Mouse (Mus musculus) gastrocnemius, adult 8-10 months (tissue): ENCODE measurements around the gene Rb1. TPM values are rescaled to one million over a fixed set of nuclear protein-coding genes. Genes with fewer than 3 reads are reported as not detected.
A peak's percentile ranks its signal among the peaks of the same experiment; 100 is the strongest.

ENCODE experiments used
- DNase-seq, 2 experiments: peaks; one replicate each; pipeline ENCODE4 v3.0.0; 2022; ENCODE audit warnings: low spot score in 2 of 2
- total RNA-seq, 4 experiments: library from RNA; stranded (reverse); gene quantifications; 2 replicates each; pipeline ENCODE4 v1.2.4; 2022

Rb1 gene
- total RNA-seq, 4 experiments from 2014 or later: 14.5 to 25.1 (median 17.4) TPM

DNA sequence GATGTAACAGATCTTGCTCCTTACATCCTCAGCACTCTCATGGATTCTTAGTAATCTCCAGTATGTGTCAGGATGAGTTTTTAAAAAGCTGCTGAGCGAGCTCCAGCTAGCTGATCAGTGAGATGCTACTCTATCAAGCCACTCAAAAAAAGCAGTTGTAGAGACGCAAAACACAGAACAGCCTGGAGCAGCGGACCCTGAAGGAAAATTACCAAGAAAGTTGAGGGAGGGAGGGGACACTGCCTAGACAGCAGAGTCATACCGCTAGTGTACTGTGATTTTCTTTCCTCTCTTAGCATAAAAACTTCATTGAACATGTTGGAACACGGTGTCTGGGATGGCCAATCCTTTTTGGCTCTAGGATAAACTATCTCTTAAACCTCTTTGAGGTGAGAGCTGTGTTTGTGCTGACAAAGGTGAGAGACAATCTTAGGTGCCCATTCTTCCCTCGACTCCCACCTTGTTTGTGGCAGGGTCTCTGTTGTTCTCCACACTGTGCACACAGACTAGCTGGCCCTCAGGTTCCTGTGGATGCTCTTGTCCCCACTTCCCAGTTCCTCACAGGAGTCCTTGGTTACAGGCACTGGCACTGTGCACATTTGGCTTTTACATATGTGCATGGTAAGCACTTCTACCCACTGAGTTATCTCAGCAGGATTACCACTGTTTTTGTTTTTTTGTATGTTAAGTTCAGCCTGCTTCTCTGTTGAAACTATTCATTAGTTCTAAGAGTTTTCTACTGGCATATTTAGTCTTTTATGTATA, 10.9 kb upstream of the Rb1 start:
- DNase-seq: no peak

DNA sequence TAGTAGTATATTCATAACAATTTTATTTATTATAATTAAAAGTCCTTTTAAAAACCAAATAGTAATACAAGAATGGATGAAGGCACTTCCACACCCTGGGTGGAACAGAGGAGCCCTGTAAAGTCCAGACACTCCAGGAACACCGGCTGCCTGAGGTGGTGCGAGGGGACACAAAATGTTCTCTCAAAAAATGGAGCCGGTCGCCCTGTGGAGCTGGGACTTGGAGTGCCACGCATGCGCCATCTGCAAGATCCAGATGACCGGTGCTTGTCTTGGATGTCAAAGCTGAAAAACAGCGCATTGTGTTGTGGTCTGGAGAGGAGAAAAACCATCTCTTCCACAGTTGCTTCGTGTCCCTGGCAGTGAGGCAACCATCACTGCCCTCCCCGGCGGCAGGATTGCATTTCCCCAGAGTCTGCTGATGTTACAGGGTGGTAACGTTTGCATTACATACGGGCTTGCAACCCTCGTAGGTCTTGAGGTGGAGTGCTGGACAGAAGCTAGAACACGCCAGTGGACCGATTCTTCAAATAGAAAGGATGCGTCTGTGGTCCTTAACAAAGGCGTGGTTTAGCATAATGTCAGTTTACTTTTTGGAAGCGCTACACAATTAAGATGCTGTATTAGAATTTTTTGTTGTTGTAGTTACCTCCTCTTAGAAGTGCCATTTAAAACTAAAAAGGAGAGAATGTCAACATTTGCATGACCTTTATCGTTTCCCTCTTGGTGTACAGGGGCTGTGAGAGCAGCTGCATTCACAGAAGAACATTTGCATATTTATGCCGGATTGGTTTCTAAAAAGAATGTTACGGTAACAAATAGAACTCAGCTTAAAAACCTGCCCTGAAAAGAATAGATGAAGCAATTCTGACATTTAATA, 9.5 kb upstream of the Rb1 start:
- no peak for DNase-seq

DNA sequence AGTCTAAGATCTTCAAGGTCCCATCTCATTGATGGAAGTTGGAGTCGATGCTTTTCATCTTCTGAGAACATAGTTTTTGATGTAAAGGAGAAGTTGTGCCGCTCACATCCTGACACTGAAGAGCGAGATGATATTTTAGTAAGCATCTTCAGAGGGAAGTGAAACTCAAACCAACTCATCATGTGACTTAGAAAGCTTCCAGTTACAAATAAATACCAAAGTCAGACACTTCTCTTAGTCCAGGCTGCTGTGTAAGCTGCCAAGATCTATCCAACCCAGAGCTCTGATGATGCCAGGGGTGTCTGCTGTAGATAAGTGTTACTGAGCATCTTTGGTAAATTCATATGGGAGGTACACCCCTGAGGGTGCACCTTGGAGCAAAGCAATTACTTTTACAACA, 8.3 kb upstream of the Rb1 start:
- DNase-seq: no peak

DNA sequence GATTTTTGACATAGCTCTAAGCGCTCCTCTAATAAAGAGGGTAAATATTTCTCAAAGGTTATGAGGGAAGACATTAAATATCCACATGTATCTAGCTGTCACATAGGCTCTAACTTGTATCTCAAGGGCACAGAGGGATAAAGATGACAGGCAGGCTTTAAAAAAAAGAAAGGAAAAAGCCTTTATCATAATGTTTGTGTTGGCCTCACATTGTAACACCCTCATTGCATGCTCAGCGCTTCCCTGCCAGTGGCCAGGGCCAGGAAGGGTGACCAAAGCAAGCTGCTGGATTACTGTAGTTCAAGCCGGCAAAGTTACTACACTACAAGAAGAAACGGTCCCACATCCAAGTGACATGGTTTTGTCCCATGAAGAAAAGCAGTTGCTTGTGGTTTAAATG, 5.8 kb upstream of the Rb1 start:
- DNase-seq: no peak

DNA sequence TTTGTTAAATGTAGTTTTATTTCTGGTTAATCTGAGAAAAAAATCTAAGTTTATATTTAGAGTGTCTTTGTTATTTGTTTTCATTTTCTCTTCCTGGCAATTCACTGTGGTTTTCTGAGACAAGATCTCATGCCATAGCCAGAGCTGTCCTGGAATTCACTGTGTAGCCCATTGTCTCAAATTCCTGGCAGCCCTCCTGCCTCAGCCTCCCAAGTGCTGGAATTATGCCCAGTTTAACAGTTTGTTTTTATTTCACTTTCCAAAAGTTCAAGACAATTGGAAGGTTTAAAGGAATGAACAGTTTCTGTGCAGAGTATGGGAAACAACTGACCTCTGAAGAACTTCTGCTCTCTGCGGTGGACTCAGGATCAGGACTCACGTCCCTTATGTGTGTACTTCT, 4.2 kb upstream of the Rb1 start:
- DNase-seq: no peak

DNA sequence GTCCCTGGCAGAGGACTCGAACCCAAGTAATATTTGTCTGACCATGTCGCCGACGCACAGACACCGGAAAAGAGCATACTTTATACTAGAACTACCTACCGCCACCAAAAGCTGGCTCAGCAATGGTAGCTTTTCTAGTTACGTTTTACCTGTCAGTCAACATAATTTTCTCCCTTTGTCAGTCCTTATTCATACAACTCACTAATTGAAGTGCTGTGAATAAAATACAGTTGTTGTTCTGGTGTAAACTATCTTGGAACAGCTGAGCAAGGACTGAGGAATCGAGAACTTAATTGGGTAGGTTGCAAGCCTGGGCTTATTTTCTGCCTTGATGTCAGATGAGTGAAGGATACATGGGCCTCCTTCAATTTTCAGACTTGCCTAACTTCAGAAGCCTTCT, 889 bp upstream of the Rb1 start:
- DNase-seq: no peak

DNA sequence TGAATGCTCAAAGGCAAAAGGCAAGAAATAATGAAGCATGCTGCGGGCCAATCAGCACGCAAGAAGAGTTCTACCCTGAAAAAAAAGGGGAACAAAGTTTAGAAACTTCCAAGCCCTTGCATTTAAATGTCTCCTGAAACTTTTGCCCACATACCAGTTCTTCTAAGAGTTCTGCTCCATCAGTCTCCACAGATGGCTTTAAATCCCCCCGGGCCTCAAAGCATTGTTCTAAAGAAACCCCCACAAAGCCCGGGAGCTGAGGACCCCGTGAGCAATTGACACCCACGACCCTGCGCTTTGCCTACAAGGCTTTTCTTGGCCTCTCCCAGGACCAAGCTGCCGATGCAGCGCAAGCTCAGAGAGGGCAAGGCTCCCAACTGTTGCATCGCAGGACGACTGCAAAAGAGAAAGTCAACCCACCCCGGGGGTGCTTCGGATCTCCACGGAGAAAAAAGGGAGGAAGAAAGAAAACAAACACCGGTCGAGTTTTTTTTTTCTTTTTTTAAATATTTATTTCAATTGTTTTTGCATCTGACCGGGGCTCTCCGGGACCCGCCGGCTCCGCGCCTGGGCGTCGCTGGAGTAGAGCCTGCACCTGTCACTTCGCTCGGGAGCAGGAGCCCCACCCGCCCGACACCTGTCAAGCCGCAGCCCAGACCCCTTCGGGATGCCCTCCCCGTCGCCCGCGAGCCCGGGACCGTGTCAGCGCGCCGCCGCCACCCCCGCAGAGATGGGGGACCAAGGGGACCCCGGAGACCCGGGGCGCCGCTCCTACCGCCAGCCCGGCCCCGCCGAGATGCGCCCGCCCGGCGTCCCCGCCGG, 777 bp downstream of the Rb1 start:
- DNase-seq: peak; percentile 12 to 28

DNA sequence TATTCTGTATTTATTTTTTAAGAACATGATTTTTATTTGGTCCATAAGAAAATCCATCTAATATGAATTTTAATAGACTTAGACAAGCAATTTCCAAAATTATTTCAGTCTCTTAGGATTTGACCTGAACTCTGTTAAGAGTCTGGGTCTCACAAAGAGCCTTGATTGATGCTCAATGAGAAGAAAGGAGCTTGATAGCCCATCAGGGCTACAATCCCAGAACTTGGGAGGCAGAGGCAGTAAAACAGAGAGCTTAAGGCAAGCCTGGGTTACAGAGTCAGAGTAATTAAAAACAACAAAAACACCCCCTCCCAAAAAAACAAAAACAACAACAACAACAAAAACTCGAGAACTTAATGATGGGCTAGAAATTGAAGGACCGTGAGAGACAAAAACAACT, 1.7 kb downstream of the Rb1 start:
- DNase-seq: no peak

DNA sequence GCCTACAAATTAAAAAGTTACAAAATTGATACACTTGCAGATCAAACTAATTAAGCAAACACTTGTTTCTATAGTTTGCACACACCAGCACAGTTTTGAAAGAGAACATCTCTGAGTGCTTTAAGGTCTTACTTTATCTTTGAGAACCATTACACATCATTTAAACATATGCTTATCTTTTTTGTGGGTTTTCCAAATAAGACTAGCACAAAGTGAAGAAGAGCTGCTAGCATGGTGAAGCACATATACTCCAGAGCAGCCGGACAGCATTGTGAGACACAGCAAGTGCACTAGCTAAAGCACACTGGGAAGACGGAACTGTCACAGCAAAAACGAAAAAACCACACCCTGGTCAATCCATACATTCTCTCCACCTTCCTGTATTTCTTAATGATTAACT, 3.5 kb downstream of the Rb1 start:
- no peak for DNase-seq

DNA sequence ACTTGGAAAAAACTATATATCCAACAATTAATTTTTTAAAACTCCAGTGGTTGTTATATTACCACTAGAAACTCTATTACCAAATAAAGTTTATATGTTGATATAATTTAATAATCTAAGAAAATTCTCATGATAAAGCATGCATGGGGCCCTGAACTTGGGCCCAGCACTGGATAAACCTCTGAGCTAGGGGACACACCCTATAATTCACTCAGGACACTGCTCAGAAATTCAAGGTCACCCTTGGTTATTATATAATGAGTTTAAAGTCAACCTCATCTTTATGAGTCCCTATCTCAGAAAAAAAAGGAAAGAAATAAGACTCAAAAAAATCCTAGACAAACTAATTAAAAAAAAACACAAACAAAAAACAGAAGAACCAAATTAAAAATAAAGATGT, 8.7 kb downstream of the Rb1 start:
- DNase-seq: no peak

DNA sequence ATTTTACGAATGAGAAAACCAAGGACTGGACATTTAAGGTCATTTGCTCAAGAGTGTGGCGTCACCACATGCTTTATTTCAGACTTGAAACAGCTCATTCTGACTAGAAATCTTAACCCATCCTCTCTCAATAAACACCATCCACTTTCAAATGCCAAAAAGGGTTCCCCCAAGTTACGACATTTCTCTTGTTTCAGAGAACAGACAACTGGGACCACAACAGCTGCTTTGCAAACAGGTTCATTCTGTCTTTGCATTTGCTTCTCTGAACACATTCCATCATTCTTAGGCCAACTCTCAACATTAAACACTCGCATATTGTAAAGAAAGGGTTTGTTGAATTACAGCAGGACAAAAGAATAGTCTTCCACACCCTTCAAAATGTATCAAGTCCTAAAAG, 11.8 kb downstream of the Rb1 start:
- DNase-seq: no peak

DNA sequence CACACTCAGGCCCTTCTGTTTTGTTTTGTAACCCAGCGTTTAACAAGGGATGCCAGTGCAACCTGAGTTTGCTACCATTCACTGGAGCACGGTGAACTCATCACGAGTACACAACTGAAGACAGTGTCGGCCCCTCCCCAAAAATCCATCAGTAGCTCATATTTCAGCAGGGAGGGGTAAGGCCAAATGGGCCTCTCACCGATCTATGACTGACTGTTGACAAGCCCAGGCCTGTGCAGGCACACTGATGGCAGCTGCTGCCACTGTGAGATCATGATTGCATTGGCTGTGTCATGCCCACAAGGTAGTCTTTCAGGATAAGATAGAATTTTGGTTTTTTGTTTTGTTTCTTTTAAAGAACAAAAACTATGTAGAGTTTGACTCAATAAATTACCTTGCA, 12.2 kb downstream of the Rb1 start:
- peak in 1 of 2 experiments; percentile 6 for DNase-seq

DNA sequence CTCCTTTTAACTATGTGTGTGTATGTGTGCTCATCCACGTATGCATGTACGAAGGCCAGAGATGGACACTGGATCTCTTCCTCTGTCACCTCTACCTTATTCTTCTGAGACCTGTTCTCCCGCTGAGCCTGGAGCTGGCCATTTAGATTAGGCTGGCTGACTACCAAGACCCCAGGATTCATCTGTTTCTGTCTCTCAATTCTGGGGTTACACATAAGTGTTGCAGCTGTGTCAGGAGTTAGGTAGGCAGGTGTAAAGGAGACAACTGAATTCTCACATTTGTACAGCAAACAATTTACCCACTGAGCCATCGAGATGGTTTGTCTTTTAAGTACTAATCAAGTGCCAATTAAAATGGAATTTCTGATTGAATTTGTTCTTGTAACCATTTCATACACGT, 12.7 kb downstream of the Rb1 start:
- no peak for DNase-seq

DNA sequence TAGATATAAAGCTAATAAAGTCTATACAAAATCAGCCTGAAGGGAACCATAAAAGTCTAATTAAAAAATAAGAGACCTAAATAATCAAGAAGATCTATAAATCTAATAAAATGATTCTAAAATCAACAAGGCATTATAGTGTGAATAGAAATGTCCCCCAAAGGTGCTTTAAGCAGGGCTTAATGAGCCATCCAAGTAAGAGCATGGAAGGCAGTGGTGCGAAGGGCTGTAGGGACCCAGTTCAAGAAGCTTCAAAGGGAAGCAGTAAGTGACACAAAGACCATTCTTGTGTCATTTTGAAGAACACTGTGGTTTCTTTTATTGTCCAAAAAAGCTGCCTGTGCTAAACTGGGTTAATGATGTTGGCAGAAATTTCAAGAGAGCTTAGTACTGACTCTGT, 18.1 kb downstream of the Rb1 start:
- no peak for DNase-seq

DNA sequence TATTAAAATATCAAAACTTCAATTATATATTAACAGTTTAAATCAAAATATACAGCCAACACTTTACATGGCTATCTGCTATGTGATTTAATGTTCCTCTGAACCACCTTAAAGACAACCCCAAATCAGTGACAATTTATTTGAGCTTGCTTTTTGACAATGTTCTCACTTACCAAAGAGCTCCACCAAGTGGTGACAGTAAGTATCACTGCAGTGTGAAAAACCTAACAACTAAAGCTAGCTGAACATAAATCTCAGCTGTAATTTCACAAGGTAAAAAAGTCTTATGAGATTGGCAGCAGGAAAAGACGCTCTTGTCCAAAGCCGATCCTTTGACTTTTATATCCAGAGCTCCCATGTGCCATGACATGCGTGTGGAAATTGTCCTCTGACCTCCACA, 22.4 kb downstream of the Rb1 start:
- DNase-seq: no peak

DNA sequence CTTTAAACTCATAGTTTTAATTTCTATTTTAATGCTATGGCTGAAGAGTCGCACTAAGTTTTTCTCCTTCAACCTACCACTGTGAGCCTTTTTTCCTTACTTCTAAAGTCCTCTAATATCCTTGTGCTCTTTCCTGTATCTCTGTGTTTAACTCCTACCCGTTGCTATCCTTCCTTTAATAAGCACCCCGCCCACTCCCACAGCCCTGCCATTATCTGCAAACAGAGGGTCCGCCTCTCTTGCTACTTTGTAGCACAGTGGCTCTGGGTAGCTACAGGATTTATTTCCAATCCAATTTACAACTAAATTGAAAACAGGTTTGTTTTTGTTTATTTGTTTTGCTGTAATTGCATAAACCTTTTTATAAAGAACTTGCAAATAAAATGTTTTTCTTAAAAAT, 23.8 kb downstream of the Rb1 start:
- no peak for DNase-seq

DNA sequence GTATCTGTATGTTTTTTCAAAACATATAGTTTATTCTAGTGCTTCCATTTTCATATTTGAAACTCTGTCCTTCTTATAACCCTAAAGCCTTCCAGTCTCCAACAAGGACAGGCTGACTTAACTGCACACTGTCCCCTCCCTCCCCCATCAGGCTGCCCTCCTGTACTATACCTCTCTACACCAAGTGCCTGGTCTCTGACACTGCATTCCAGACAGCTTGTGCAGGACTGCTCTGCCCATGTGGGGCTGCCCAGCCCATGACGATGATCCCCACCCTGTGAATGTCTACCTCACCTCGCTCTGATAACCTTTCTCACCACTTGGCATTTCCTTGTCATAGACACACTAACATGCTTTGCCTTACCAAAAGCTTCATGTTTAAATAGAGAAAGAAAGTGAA, 30.1 kb downstream of the Rb1 start:
- DNase-seq: no peak

DNA sequence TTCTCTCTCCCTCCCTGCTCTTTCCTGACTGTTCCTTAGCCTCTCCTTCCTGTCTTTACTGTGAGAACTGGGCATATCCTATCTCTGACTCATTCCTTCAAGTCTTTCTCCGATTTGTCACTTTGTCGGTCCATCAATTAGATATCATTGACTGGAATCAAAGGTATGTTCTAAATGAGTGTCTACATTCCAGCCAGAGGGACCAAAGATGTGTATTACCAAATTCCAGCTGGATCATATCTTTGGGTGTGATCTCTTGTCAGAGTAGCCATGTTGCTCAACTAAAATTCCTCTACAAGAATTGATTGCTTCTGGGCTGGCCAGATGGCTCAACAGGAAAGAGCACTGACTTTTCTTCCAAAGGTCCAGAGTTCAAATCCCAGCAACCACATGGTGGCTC, 32.0 kb downstream of the Rb1 start:
- no peak for DNase-seq

DNA sequence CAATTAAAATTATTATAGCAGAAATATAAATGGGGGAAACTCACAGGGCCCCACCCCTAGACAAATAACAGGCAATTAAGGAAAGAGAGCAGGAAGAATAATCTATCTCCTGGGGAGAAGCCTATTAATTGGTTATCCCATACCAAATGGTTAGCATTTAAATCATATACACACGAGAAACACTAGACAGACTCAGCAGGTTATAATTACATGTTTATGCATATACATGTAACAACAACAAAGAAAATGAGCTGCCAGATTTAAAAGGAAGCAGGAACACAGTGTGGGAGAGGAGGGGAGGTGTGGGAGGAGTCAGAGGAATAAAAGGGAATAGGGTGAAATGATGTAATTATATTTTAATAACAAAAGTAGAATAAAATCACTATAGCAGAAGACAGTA, 33.2 kb downstream of the Rb1 start:
- DNase-seq: no peak

DNA sequence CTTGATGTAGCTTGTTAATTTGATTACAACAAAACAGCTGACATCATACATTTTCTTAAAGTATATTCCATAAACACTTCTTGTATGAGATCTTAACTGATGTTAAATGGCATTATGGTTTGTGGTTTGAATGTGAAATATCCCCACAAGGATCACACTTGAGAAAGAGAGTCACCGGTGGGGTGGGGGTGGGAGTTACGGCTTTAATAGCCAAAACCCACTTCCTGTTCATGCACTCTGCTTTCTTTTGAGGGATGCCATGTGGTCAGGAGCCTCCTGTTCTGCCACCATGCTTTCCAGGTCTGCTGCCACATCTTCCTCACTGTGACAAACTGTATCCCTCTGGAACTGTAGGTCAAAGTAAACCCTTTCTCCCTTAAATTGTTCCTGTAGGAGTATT, 35.7 kb downstream of the Rb1 start:
- DNase-seq: no peak

DNA sequence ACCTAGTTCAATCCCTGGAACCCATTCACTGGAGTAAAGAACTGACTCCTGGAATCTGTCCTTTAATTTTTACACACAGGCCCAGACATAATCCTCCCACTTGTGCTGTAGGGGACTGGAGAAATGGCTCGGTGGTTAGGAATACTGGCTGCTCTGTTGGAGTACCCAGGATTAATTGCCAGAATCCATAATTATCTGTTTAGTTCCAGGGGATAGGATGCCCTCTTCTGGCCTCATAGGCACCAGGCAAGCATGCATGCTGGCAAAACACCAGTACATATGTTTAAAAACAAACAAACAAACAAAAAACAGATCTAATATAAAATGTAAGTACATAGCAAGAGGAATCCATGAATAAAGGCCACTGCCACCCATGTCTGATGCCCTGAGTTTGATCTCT, 44.6 kb downstream of the Rb1 start:
- no peak for DNase-seq

DNA sequence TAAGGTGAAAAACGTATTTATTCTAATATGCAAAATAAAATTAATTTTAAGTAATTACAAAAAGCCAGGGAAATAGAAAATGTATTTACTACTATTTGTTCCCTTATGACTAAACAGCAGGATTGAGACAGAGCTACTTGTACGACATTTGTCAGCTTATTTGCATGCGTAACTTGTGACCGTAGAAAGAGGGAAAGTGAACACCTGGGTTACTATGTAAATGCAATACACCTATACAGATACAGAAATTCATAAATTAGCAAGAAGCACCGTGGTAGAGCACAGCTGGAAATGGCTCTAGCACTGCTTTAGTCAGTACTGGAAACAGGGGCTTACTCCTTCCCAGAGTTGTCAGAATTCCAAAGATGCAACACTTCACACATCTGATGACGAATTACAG, 46.5 kb downstream of the Rb1 start:
- DNase-seq: no peak
